Mouse (Mus musculus): ENCODE results near the gene Mcur1.

The Mcur1 gene

GRCm38 (mm10) chr13:43525363-43526134 is 34.4 kb downstream of the Mcur1 start:
- DNase-seq (ENCODE audit: low read depth, low spot score), result no peak

GRCm38 (mm10) chr13:43524491-43525362 is 35.3 kb downstream of the Mcur1 start:
- no peak for DNase-seq (ENCODE audit: low read depth, low spot score)

- no peak for DNase-seq (ENCODE audit: low read depth, low spot score)
Measured at GRCm38 (mm10) chr13:43523906-43524480, 36.0 kb downstream of the Mcur1 start.

- DNase-seq (ENCODE audit: low read depth, low spot score), result no peak
Measured at GRCm38 (mm10) chr13:43521940-43522339, 38.1 kb downstream of the Mcur1 start.

GRCm38 (mm10) chr13:43519251-43519650 is 40.7 kb downstream of the Mcur1 start:
- no peak for DNase-seq (ENCODE audit: low read depth, low spot score)

- no peak for DNase-seq (ENCODE audit: low read depth, low spot score)
Measured at GRCm38 (mm10) chr13:43517371-43517770, 42.6 kb downstream of the Mcur1 start.

GRCm38 (mm10) chr13:43516931-43517330 is 43.1 kb downstream of the Mcur1 start:
- no peak for DNase-seq (ENCODE audit: low read depth, low spot score)

- DNase-seq (ENCODE audit: low read depth, low spot score), result no peak
Measured at GRCm38 (mm10) chr13:43516119-43516518, 43.9 kb downstream of the Mcur1 start.

- no peak for DNase-seq (ENCODE audit: low read depth, low spot score)
Measured at GRCm38 (mm10) chr13:43514950-43515358, 45.0 kb downstream of the Mcur1 start.

GRCm38 (mm10) chr13:43512736-43513135 is 47.3 kb downstream of the Mcur1 start:
- no peak for DNase-seq (ENCODE audit: low read depth, low spot score)

- DNase-seq (ENCODE audit: low read depth, low spot score), result no peak
Measured at GRCm38 (mm10) chr13:43505798-43506197, 54.2 kb downstream of the Mcur1 start.

- DNase-seq (ENCODE audit: low read depth, low spot score), result no peak
Measured at GRCm38 (mm10) chr13:43503395-43503850, 56.6 kb downstream of the Mcur1 start.

- DNase-seq (ENCODE audit: low read depth, low spot score), result no peak
Measured at GRCm38 (mm10) chr13:43501601-43502000, 58.4 kb downstream of the Mcur1 start.

- no peak for DNase-seq (ENCODE audit: low read depth, low spot score)
Measured at GRCm38 (mm10) chr13:43500483-43500850, 59.5 kb downstream of the Mcur1 start.

- DNase-seq (ENCODE audit: low read depth, low spot score), result no peak
Measured at GRCm38 (mm10) chr13:43499731-43500482, 60.1 kb downstream of the Mcur1 start.

- no peak for DNase-seq (ENCODE audit: low read depth, low spot score)
Measured at GRCm38 (mm10) chr13:43498849-43499248, 61.1 kb downstream of the Mcur1 start.

GRCm38 (mm10) chr13:43497769-43498168 is 62.2 kb downstream of the Mcur1 start:
- DNase-seq (ENCODE audit: low read depth, low spot score), result no peak

GRCm38 (mm10) chr13:43496660-43497059 is 63.3 kb downstream of the Mcur1 start:
- DNase-seq (ENCODE audit: low read depth, low spot score), result no peak

GRCm38 (mm10) chr13:43495645-43496044 is 64.3 kb downstream of the Mcur1 start:
- no peak for DNase-seq (ENCODE audit: low read depth, low spot score)

GRCm38 (mm10) chr13:43493725-43494124 is 66.3 kb downstream of the Mcur1 start:
- DNase-seq (ENCODE audit: low read depth, low spot score), result no peak

- DNase-seq (ENCODE audit: low read depth, low spot score), result no peak
Measured at GRCm38 (mm10) chr13:43493058-43493481, 66.9 kb downstream of the Mcur1 start.
